Mouse (Mus musculus) liver, postnatal 0 days (tissue): ENCODE data around the gene Olfr156. TPM values are rescaled to one million over a fixed set of nuclear protein-coding genes. Genes with fewer than 3 reads are reported as not detected.
A peak's percentile ranks its signal among the peaks of the same experiment; 100 is the strongest.

ENCODE experiments used
- ATAC-seq: fragments of 200-750 bp; cut with Nextera tagmentation; 2 replicates; pipeline ENCODE4 v1.8.0; 2017; ENCODE audit warnings: mild to moderate bottlenecking, moderate library complexity
- DNase-seq: peaks from one replicate; pipeline ENCODE4 v3.0.0-alpha.2; 2016
- H3K27ac ChIP-seq: fragments of 300-500 bp; sonication (generic); 2 replicates; pipeline ENCODE4 v1.5.1; 2014; ENCODE audit warnings: antibody characterized with exemption, moderate library complexity, mild to moderate bottlenecking, low read depth
- H3K27me3 ChIP-seq: fragments of 300-500 bp; sonication (generic); 2 replicates; pipeline ENCODE4 v1.6.1; 2014; ENCODE audit warnings: low read length, control low read depth, mixed read lengths; ENCODE audit not compliant: insufficient read depth
- H3K36me3 ChIP-seq: fragments of 300-500 bp; sonication (generic); replicated peaks from 2 replicates; pipeline ENCODE4 v1.6.1; 2014; ENCODE audit warnings: mild to moderate bottlenecking, control low read depth, low read length, moderate library complexity, mixed read lengths; ENCODE audit not compliant: insufficient read depth
- H3K4me1 ChIP-seq: fragments of 300-500 bp; sonication (generic); 2 replicates; pipeline ENCODE4 v1.6.1; 2014; ENCODE audit warnings: antibody characterized with exemption, mild to moderate bottlenecking, control low read depth; ENCODE audit not compliant: insufficient read depth
- H3K4me2 ChIP-seq: fragments of 300-500 bp; sonication (generic); 2 replicates; pipeline ENCODE4 v1.6.1; 2014; ENCODE audit warnings: low read depth, mild to moderate bottlenecking, low read length, moderate library complexity, mixed read lengths
- H3K4me3 ChIP-seq: fragments of 300-500 bp; sonication (generic); 2 replicates; pipeline ENCODE4 v1.5.1; 2014; ENCODE audit warnings: low read depth, low read length
- H3K9ac ChIP-seq: fragments of 300-500 bp; sonication (generic); replicated peaks from 2 replicates; pipeline ENCODE4 v1.6.1; 2014; ENCODE audit warnings: mild to moderate bottlenecking, moderate library complexity
- H3K9me3 ChIP-seq: fragments of 300-500 bp; sonication (generic); 2 replicates; pipeline ENCODE4 v1.6.1; 2016; ENCODE audit warnings: mild to moderate bottlenecking, control low read depth, low read length, mixed read lengths
- CTCF ChIP-seq: sonication (generic); IDR thresholded peaks from 2 replicates; pipeline ENCODE4 v1.5.1; 2016; ENCODE audit warnings: antibody characterized with exemption, low read depth
- EP300 ChIP-seq: IDR thresholded peaks from 2 replicates; pipeline ENCODE4 v1.6.1; 2016; ENCODE audit warnings: antibody characterized with exemption, low read depth, mild to moderate bottlenecking
- WGBS: fragments of 180-500 bp; shearing (Covaris S2); extraction: QIAGEN DNeasy Blood & Tissue Kit; methylation state at CpG from one replicate; pipeline ENCODE4 v1.1.7; 2014; ENCODE audit not compliant: insufficient replicate concordance; 5-methylcytosine and 5-hydroxymethylcytosine counted together
- polyA plus RNA-seq: library from polyadenylated mRNA; unstranded; fragments of >200 nt; fragmentation: Nextera tagmentation; extraction: Ambion mirVana; gene quantifications from 2 replicates; pipeline ENCODE4 v1.2.1, GENCODE M21; 2015

The Olfr156 gene
- polyA plus RNA-seq, 1 experiment from 2014 or later = not detected

GRCm38 (mm10) chr4:43840101-43840500 is 16.4 kb upstream of the Olfr156 start, which contains the start of gene Olfr157:
Gene Olfr157 (minus strand): TSS chr4:43840201.
- Histone ChIP-seq H3K4me2 (no peak within 1 kb of the TSS), H3K4me3 (no peak within 1 kb of the TSS), H3K4me1 (no peaks in the 10 kb centered on the region), H3K27me3 (no peaks in the 10 kb centered on the region), H3K36me3 (no peaks in the 10 kb centered on the region), H3K9ac (no peak within 1 kb of the TSS), H3K9me3 (0 out of 2 replicates have a peak, but pooled peaks cover 2% of the 10 kb centered on the region), H3K27ac (no peak within 1 kb of the TSS)
- no peak for DNase-seq
- 63% methylated on average over 1 of the region's 1 CpGs for WGBS
- no peak for ATAC-seq
- TF ChIP-seq CTCF = no peak
- TF ChIP-seq EP300 = no peak

DNA sequence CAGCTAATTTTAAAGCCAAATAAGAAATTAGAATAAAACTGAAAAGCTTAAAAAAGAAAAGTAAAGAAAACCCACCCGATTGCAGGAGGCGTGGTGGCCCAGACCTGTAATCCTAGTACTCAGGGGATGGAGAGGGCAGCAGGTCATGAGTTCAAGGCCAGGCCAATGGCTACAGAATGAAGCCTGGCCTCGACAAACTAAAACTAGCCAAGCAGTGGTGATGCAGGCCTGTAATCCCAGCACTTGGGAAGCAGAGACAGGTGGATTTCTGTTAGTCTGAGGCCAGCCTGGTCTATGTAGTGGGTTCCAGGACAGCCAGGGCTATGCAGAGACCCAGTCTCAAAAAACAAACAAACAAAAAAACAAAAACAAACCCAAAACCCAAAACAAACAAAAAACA is 14.6 kb upstream of the Olfr156 start:
- Histone ChIP-seq H3K36me3 (no peaks in the 10 kb centered on the region), H3K27me3 (no peaks in the 10 kb centered on the region), H3K9me3 (no peaks in the 10 kb centered on the region), H3K4me2 (no peak overlapping the region), H3K4me1 (no peaks in the 10 kb centered on the region), H3K4me3 (no peak overlapping the region), H3K27ac (no peak overlapping the region), H3K9ac (no peak overlapping the region)
- 67% methylated on average over 3 of the region's 3 CpGs for WGBS
- DNase-seq = no peak
- TF ChIP-seq EP300 = no peak
- no peak for ATAC-seq

GRCm38 (mm10) chr4:43834749-43835148 is 11.1 kb upstream of the Olfr156 start:
- TF ChIP-seq EP300 (no peak), CTCF (no peak)
- H3K4me3 ChIP-seq = no peak overlapping the region
- no peaks in the 10 kb centered on the region for H3K36me3 ChIP-seq
- H3K9me3 ChIP-seq = no peaks in the 10 kb centered on the region
- H3K4me2 ChIP-seq = no peak overlapping the region
- H3K27me3 ChIP-seq = no peaks in the 10 kb centered on the region
- ATAC-seq (no peak), DNase-seq (no peak)
- WGBS = 44% methylated on average over 4 of the region's 4 CpGs
- no peaks in the 10 kb centered on the region for H3K4me1 ChIP-seq
- H3K9ac ChIP-seq = no peak overlapping the region
- no peak overlapping the region for H3K27ac ChIP-seq

GRCm38 (mm10) chr4:43833752-43834151 is 10.1 kb upstream of the Olfr156 start:
- no peak overlapping the region for H3K4me2 ChIP-seq
- H3K9me3 ChIP-seq = no peaks in the 10 kb centered on the region
- DNase-seq (no peak), ATAC-seq (no peak)
- no peak for TF ChIP-seq EP300
- no peak for TF ChIP-seq CTCF
- no peaks in the 10 kb centered on the region for H3K36me3 ChIP-seq
- no peaks in the 10 kb centered on the region for H3K27me3 ChIP-seq
- no peak overlapping the region for H3K9ac ChIP-seq
- no peak overlapping the region for H3K27ac ChIP-seq
- no peak overlapping the region for H3K4me3 ChIP-seq
- no peaks in the 10 kb centered on the region for H3K4me1 ChIP-seq
- 58% methylated on average over 5 of the region's 5 CpGs for WGBS

GRCm38 (mm10) chr4:43832031-43832430 is 8.3 kb upstream of the Olfr156 start:
- H3K4me2 ChIP-seq = no peak overlapping the region
- TF ChIP-seq EP300 = no peak
- TF ChIP-seq CTCF = 0 out of 2 replicates have a peak, but pooled peaks have one; percentile 16
- H3K9ac ChIP-seq = no peak overlapping the region
- H3K9me3 ChIP-seq = no peaks in the 10 kb centered on the region
- H3K36me3 ChIP-seq = no peaks in the 10 kb centered on the region
- H3K27me3 ChIP-seq = no peaks in the 10 kb centered on the region
- no peak overlapping the region for H3K27ac ChIP-seq
- DNase-seq = peak; percentile 23
- H3K4me3 ChIP-seq = no peak overlapping the region
- WGBS = 62% methylated on average over 5 of the region's 5 CpGs
- ATAC-seq = no peak
- H3K4me1 ChIP-seq = no peaks in the 10 kb centered on the region

DNA sequence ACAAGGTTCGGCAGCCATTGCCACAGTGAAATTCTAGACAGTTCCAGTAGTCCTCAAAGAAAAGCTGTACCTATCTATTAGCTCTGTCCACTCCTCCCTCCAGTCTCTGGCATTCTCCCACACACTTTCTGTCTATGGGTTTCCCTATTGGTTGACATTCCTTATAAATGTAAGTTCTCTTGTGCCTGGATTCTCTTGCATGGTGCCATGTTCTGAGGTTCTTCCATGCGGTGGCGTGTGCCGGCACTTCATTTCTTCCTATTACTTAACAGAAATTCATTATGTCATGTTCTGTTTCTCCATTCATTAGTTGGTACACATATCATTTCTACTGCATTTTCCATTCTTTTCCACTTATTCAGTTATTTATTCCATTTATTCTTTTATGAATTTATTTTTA is 5.1 kb upstream of the Olfr156 start:
- Histone ChIP-seq H3K36me3 (no peaks in the 10 kb centered on the region), H3K27ac (no peak overlapping the region), H3K4me2 (no peak overlapping the region), H3K4me1 (no peaks in the 10 kb centered on the region), H3K27me3 (no peaks in the 10 kb centered on the region; the same call in 1 of the 2 replicates), H3K9ac (no peak overlapping the region), H3K9me3 (no peaks in the 10 kb centered on the region), H3K4me3 (no peak overlapping the region)
- TF ChIP-seq CTCF = no peak
- TF ChIP-seq EP300 = no peak
- 90% methylated on average over 4 of the region's 4 CpGs for WGBS
- no peak for ATAC-seq
- peak; percentile 1 for DNase-seq
